Mouse (Mus musculus) adrenal gland, adult 2 months (tissue): ENCODE results near the gene Adamtsl2. TPM values are rescaled to one million over a fixed set of nuclear protein-coding genes. Genes with fewer than 3 reads are reported as not detected.

Source experiments
- DNase-seq: peaks from one replicate; pipeline ENCODE4 v3.0.0; 2021
- polyA plus RNA-seq: library from polyadenylated mRNA; depleted of rRNA; stranded (reverse); fragments of >200 nt; gene quantifications from 2 replicates; pipeline ENCODE4 v1.2.3, GENCODE M21; 2012
- total RNA-seq, 2 experiments: library from RNA; stranded (reverse); gene quantifications; 2 replicates each; pipeline ENCODE4 v1.2.3; 2021

Adamtsl2 gene
- total and polyA plus RNA-seq, 3 experiments, result 24.8 to 28.5 (median 25.4) TPM

DNA sequence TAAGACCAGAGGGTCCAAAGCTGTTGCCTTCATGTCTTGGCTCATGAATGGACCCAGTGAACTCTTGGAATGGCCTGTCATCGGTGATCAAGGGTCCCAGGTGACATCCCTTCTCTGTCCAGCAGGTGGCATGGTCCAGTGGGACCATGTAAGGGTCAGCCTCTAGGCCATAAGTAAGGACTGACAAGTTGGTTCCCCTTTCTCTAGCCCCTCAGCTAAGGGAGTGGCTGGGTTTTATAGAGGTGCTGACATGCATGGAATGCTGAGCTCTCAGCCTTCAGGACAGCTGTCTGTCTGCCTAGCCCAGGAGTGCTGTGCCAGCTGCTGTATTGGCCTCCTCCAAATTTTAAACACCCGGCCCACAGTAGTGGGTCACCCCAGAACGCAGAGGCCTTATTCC lies 3.7 kb upstream of the Adamtsl2 start:
- DNase-seq, result no peak

DNA sequence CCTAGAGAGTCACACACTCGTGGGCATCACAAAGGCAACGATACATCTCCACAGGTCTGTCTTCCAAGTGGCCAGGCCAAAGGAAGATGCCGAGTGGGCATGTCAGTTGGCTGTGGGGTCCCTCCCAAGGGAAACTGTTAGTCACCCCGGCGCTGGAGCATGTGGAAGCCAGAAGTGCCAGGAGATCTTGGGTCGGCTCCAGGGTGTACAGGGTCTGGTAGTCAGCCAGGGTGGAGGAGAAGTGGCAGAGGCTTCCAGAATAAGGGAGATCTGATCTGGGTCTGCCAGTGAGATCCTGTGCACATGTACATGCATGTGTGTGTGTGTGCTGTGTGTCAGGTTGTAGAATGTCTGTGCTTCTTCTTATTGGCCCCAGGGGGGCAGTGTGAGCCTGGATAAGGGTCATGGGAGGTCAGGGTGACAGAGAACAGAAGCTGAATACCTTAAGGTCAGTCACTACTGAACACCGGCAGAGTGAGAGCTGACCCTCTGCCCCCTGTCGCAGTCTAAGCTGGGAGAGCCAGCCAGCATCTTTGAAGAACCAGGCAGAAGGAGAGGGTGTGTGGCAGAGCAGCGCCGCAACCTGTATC lies 1.4 kb upstream of the Adamtsl2 start:
- DNase-seq, result no peak

DNA sequence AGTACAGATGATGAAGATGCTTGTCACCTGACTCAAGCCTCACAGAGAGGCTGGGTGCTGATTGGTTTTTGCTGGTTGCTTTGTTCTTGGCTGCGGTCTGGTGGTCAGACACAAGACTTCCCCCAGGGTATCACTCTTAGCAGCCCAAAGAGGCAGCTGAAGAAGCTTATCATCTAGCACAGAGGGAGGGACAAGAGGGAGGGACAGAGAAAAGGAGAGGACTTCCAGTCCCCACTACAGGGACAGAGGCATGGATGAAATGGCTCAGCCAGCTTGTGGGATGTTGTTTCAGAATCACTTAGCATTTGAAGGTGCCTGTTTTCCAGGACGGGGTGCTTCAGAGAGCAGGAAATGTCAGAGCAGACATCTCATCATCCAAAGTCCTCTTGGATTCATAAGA lies 867 bp upstream of the Adamtsl2 start:
- DNase-seq, result no peak

DNA sequence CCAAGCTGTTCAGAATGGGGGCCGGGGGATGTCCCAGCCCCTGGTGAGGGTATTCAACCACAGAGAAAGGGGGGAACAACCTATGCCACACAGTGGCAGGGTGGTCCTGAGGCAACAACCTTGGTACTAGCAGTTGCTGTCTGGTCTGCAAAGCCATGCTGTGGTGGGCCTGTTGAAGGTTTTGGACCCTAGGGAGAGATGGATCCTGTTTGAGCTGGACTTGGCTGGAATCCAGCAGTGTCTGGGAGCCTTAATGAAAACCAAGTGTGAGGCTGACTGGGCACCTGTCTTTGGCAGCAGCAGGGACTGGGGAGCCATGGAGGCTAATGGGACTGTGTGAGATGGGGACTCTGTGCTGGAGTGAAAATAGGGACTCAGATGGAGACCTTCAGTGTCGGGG lies 470 bp downstream of the Adamtsl2 start:
- DNase-seq, result no peak

DNA sequence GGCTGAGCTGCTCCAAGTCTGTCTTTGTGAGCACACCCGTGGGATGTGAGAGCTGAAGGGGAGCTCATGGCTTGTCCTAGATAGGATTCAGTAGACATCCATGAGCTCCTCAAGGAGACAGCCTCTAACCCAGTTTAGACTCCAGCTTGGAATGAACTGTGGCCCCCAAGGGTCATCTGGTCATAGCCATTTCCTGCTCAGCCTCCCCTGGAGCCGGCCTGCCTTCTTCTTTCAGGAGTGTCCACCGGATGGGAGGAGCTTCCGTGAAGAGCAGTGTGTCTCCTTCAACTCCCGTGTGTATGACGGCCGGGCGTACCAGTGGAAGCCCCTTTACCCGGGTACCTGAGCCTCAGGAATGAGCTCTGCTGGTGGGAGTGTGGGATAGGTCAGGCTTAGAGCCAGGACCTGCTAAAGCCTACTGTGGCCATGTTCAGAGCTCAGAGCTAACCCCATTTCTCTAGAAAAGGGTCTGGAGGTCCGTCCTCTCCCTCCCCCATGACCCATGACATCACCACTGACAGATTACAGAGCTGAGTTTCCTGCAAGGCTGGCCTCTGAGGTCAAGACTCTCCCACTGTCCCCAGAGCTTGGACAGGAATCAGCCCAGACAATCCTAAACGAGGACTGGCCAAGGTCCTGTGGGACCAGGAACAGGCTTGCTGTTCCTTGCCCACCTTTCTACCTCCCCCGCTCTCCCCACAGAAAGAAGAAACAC lies 4.7 kb downstream of the Adamtsl2 start:
- peak; percentile 61 for DNase-seq

DNA sequence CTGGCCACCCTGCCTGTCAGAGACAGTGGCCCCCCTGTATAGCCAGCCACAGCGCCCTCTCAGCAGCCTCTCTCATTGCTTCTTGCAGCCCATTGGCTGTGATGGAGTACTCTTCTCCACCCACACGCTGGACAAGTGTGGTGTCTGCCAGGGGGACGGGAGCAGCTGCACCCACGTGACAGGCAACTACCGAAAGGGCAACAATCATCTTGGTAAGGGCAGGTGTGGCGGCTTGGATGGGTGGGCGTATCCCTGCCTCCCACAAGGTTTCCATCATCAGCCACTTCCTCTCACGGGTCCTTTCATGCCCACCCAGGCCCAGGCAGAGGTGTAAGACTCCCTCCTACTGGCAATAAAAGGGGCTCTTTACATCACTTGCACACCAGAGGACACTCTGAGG lies 5.8 kb downstream of the Adamtsl2 start:
- DNase-seq, result no peak

DNA sequence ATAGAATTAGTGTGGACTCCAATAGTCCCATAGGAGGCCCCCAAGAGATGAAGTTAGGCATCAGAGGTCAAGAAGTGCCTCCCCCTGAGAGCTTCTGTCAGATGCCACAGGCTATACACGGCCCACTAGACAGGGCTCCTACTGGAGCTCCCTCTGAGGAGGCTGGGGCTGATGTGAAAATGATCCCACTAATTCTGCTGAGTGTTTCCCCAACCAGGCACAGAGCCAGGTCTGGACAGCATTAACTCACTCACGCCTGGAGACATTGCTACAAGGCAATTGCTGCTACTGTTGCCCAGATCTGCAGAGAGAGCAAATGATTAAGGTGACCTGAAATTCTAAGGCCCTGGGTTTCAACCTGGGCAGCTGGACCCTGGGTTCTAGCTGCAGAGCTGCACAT lies 6.6 kb downstream of the Adamtsl2 start:
- no peak for DNase-seq

DNA sequence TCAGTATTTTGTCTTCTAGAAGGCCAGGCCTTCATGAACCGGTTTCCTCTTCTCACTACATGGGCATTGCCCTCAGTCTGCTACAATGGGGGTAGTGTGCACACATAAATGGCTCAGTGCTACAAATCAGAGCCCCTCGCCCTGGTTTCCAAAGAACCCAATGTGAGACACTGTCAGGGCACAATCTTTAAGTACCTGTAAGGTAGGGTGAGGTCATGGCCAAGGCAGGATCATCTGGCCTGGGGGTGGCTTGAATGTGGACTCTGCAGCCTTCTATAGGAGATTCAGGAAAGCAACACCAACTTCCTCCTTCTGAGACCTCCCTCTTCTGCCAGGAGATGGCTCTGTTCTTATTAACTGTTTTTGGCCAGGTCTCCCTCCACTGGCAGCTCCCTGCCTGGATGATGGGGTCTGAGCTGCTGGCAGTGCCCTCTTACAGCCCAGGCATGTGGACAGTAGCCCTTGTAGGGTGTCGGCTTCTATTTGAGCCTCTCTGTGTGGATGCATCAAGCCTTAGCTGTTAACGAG lies 7.4 kb downstream of the Adamtsl2 start:
- DNase-seq, result no peak

DNA sequence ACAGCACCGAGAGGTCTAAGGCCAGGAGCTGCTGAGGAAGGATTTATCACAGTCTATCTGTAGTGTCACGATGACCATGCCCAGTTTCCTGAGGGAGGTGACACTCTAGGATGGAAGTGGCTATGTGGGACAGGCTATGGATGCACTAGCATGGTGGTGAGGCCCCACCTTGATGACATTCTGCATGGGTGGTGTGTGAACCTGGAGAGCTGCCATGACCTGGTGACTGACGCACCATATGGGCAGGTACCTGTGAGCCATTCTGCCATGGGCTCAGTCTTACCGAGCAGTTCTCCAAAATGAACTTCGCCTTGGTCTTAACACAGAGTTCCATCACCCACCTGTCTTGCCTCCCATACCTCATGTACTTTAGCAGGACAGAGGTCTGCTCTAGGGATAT lies 8.4 kb downstream of the Adamtsl2 start:
- no peak for DNase-seq

DNA sequence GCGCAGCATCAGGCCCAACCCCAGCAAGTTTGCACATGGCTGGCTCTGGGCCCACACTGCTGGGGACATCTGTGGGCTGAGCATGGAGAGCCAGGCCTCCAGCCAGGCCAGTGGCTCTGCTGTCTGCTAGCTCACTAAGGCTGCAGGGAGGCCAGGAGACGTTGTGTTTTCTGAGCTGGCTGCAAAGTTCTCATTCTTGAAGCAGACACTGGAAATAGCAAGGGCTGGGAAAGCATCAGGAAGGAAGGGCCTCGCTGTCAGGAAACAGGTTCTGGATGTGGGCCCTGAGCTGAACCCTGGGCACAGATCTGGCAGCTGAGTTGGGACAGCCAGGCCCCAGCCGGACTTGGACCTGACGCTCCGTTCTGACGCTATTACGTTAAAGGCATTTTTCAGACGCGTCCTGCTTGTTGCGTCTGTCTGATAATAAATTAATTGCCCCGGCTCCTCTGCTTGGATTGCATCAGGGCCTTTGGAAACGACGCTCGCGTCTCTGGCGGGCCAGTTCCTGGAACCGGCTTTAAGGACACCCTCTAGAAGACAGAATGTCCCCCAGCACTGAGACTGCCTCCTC lies 9.0 kb downstream of the Adamtsl2 start:
- peak; percentile 78 for DNase-seq

DNA sequence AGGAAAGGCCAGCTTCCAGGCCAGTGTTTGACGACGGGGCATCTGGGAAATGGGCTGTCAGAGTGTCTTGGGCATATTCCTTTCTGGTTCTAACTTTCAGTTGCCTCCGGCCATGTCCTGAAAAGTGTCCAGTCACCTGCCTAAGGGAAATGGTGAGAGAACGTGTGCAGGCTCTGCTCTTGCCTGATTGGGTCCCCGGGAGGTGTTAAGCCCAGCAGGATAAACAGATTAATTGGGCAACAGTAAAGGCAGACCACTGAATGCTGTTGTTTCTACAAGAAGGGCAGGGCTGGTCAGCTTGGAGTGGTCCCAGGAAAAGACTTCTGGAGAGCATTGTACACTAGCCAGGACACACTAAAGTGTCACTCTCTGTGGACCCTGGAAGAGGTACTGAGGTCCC lies 9.5 kb downstream of the Adamtsl2 start:
- no peak for DNase-seq

DNA sequence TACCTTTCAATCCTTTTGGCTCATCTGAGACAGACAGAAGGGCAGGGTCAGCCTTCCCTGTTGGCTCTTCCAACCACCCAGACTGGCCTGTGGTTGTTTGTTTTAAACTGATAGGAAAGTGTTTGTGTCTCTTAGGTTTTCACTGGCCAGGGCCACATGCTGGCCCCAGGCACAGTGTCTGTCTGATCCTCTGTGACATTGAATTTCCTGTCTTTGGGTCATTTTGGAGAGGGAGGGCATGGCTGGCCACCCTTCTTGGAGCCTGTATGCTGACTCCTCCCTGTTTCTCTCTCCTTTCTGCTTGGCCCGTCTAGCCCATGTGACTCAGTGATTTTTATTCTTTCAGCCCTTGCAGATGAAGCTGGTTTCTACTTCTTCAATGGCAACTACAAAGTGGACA lies 10.1 kb downstream of the Adamtsl2 start:
- no peak for DNase-seq

DNA sequence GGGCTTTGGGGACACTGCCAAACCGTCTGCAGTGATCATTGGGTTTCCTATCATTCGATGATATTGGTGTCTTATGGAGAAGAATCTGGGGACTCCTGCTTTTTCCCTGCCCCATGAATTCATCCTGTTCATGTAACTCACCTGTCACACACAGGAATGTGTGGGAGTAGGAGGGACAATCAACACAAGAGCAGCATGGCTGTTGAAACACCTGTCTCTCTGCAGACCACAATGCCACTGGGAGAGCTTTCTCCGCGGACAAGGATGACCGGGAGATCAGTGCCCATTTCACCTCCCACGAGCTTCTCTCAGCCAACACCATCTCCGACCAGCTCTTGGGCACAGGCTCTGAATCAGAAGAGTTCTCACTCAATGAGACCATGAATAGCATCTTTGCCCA lies 16.0 kb downstream of the Adamtsl2 start:
- DNase-seq, result no peak

DNA sequence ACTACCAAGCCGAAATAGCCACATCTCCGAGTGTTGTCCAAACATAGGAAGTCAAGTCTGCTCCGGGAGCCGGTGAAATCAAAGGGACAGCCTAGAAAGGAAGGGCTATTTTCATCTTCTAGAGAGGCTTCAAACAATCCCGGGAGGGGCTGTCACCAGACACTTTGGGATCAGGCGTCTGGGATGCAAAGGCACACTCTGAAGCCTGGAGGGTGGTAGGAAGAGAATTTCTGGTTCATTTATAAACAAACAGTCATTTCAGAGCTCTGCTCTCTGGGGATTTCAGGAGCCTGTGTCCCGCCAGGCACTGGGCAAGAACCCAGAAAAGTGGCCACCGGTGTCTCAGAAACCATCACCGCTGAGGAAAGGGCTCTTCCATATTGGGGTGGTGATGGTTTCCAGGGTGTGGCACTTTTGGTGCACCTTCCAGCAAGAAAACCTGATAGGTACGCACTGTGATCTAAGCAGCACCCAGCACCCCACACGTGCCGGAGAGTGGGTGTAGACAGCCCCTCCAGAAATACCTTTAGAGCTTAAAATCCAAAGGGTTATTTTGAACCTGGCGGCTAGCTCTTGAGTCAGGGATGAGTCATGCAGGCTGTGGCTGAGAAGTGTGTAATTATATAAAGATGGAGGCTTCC lies 17.3 kb downstream of the Adamtsl2 start:
- DNase-seq, result no peak

DNA sequence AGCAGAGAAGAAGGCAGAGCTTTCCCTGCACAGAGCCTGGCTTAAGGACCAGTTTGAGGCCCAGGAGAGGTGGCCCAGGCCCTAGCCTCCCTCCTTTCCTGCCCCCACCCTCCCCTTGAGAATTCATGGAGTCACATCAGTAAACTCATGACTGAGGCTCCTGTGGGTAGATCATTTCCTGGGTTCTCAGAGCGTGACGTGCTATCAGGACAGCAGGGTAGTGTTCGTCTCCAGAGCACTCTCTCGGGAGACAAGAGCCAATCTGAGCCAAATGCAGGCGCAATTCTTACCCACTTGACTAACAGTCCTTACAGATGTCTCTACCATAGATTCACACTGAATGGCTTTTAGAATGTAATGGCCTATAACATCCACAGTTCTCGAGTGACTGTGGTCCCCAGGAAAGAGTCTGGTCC lies 18.1 kb downstream of the Adamtsl2 start:
- DNase-seq, result no peak

DNA sequence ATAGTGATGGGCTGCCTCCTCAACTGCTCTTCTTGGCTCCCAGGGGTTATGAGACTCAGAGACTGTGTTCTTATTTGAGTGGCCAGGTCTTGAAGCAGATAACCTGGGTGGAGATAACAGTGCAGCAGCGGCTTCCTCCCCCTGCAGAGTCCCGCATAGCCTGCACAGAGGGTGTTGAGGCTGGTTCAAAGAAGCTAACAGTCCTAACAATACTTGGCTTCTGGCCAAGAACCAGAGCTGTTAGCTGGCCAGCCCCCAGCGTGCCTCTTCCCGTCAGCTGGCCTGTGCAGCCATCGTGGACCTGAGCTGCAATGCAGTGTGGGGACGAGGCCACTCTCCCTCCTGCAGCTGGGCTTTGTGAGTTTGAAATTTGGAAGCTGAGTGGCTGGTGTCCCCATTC lies 18.6 kb downstream of the Adamtsl2 start:
- no peak for DNase-seq

DNA sequence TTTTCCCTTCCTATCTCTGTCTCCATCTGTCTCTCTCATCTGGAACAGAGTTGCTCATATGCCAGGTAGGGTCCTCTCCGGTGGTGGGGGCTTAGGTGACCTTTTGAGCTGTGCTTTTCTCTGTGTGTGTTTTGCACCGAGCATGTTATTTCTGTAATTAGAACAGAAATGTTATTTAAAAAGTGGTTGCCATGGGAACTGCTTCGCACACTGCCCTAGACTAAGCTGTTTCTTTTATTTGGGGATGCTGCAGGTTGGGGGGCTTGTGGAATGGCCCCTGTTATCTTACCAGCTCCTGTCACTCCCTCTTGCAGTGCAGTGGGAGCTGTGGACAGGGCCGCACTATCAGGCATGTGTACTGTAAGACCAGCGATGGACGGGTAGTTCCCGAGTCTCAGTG lies 24.4 kb downstream of the Adamtsl2 start:
- DNase-seq, result no peak

DNA sequence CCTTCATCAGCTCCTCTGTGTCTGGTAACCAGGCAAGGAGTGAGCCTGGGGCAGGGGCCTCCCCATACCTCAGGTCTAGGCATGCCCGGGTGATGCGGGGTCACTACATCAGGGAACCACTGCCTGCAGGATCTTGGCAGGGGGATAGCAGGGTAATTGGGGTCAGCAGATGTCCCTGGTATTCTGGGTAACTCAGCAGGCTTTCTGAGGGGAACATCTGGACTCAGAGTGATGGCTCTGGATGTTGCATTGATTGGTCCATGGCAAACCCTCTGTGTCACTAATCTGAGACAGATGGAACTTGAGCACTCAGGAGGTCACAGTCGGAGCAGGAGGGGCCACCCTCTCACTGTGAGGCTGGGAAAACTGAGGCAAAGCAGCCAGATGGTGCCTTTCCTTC lies 27.6 kb downstream of the Adamtsl2 start:
- no peak for DNase-seq

DNA sequence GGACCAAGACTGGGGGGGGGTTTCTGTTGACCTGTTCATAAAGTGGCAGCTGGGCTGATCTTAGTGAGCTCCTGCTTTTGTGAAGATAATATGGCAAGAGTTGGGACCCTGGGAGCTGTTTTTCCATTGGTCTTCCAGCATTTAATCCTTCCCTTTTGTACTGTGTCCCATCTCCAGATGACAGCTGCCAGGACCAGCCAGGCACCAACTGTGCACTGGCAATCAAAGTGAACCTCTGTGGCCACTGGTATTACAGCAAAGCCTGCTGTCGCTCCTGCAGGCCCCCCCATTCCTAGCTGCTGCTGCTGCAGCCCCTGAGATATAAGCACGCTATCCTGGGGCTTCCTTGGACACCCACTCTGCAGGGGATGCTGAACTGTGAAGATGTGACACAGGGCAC lies 29.0 kb downstream of the Adamtsl2 start:
- no peak for DNase-seq

DNA sequence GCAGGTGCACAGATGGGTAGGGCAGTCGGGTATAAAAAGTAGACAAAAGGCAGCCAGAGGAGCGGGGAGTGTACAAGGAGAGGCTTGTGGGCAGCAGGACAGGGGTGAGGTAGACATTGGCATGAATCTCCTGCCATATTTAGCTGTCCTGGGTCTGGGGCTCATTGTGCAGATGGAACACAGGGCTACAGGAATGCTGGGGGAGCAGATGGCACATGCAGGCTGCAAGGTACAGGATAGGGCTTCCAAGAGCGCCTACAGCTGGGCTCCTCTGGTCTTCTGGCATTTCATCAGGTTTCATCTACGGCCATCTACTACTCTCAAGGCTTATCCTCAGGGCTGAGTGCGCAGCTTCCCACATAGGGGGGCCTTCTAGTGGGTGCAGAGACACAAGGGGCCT lies 29.9 kb downstream of the Adamtsl2 start:
- DNase-seq, result no peak

DNA sequence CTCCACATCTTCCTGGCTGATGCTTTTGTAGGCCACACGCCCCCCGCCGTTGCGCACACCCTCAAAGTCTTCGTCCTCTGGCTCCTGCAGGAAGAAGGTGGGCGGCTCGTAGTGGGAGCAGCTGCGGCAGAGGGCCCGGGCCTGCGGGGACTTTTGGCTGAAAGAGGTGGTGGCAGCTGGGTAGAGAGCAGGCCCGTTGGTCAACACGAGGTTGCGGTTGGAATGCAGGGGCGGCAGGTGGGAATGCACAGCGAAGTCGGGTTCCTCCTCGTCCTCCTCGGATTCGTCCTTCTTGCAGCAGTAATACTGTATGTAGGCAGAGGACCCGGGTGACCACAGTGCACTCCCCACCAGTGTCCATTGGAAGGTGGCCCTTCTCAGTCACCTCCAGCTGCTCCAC lies 33.4 kb downstream of the Adamtsl2 start:
- no peak for DNase-seq

DNA sequence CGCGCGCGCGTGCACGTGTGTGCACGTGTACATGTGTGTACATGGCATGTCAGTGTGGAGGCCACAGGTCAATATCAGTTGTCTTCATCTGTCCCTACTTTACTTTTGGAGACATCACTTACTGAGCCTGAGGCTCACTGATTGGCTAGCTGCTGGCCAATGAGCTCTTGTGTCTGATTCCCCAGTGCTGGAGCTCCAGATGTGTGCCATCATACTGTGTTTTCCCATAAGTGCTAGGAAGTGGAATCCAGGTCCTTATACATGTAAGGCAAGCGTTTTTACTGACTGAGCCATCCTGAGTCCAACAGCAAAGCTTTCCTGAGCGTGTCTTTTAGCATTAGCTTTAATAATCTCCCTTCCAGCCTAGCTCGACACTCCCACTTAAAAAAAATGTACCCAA lies 35.0 kb downstream of the Adamtsl2 start:
- DNase-seq, result no peak

DNA sequence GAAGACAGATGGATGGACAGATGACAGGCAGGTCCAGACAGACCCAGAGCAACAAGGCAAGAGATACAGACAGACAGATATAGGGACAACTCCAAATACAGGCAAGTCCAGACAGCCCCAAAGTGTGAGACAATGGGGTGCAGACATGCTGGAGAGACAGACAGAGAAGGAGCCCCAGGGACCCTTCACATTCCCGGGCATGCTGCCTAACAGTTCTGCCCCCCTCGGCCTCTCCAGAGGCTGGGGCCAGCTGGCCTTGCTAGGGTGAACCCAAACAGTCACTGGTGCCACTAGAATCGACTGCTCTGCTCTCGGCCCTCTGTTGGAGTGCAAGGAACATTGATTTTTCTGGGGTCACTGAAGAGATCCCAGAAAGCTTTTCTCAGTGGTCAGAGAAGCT lies 39.3 kb downstream of the Adamtsl2 start:
- no peak for DNase-seq
